Mouse (Mus musculus) cerebellum, adult 2 months (tissue): ENCODE data around the gene Adcy3. TPM values are rescaled to one million over a fixed set of nuclear protein-coding genes. Genes with fewer than 3 reads are reported as not detected.

Source experiments
- DNase-seq, 2 experiments: peaks; one replicate each; pipeline ENCODE4 v3.0.0; 2021
- H3K27ac ChIP-seq: fragments of 200-500 bp; 2 replicates; pipeline ENCODE4 v1.5.1; 2012; ENCODE audit warnings: low read length, control low read depth, inconsistent platforms; ENCODE audit not compliant: insufficient read depth
- H3K27me3 ChIP-seq: fragments of 200-500 bp; 2 replicates; pipeline ENCODE4 v1.6.1; 2012; ENCODE audit warnings: inconsistent platforms, mild to moderate bottlenecking, low read length, moderate library complexity; ENCODE audit not compliant: control insufficient read depth, insufficient read depth
- H3K4me1 ChIP-seq: fragments of 200-500 bp; 2 replicates; pipeline ENCODE4 v1.6.1; 2011; ENCODE audit warnings: low read length; ENCODE audit not compliant: control insufficient read depth, insufficient read depth
- H3K4me3 ChIP-seq: fragments of 200-500 bp; replicated peaks from 2 replicates; pipeline ENCODE3; 2011; ENCODE audit warnings: mild to moderate bottlenecking, low read depth, low read length, control low read depth; ENCODE audit not compliant: insufficient read depth
- CTCF ChIP-seq: fragments of 200-500 bp; IDR thresholded peaks from 2 replicates; pipeline ENCODE4 v1.5.1; 2011; ENCODE audit warnings: low read depth, mild to moderate bottlenecking, control low read depth, low read length, moderate library complexity, borderline replicate concordance; ENCODE audit not compliant: insufficient read depth
- POLR2A ChIP-seq: fragments of 200-500 bp; IDR thresholded peaks from 2 replicates; pipeline ENCODE4 v1.6.1; 2011; ENCODE audit warnings: low read length, control low read depth, borderline replicate concordance; ENCODE audit not compliant: insufficient read depth
- WGBS: fragments of 180-500 bp; shearing (Covaris S2); methylation state at CpG from one replicate; pipeline ENCODE4 v1.1.7; 2018; 5-methylcytosine and 5-hydroxymethylcytosine counted together
- polyA plus RNA-seq: library from polyadenylated mRNA; depleted of rRNA; stranded (reverse); fragments of >200 nt; gene quantifications from 2 replicates; pipeline ENCODE4 v1.2.3, GENCODE M21; 2012

Gene Adcy3
- polyA plus RNA-seq, 1 experiment: 24.5 TPM

GRCm38 (mm10) chr12:4201454-4202200 lies 68.7 kb downstream of the Adcy3 start:
- Histone ChIP-seq H3K27me3 (no peaks in the 10 kb centered on the region), H3K27ac (no peak overlapping the region), H3K4me3 (no peak overlapping the region), H3K4me1 (no peaks in the 10 kb centered on the region)
- TF ChIP-seq CTCF (no peak), POLR2A (no peak)
- 51% methylated on average over 13 of the region's 13 CpGs for WGBS
- peak; percentile 31 to 53 for DNase-seq

DNA sequence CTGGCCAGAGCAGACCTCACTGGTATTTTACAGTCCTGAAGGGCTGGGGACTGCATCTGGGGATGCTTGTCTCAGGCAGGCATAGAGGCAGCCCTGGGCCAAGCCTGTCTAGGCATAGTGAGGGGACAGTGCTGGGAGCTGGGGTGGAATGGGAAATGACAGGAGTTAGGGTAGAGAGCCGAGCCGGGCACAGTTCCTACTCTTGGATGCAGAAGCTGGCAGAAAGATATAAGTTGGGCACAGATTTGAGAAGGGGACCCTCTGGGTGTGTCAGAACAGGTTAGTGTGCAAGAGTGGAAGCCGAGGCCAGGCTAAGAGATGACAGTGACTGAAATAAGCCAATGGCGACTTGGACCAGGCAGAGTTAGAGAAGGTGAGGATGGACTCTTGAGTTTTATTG lies 69.3 kb downstream of the Adcy3 start:
- peak in 1 of 2 experiments; percentile 13 for DNase-seq
- TF ChIP-seq CTCF (no peak), POLR2A (no peak)
- WGBS: 64% methylated on average over 4 of the region's 4 CpGs

DNA sequence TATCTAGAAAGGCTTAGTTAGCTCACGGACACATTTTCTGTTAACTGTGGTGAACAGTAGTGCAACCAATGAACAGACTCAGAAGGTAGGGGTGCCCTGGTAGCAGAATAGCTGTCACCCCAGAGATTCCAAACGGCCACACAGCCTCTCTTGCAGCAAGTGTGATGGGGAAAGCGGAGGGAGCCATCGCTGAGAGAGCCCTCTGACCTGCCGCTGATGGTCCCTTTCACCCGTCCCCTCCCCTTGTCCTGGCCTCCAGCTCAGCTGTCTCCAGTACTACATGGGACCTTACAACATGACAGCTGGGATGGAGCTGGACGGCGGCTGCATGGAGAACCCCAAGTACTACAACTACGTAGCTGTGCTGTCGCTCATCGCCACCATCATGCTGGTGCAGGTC lies 73.2 kb downstream of the Adcy3 start:
- TF ChIP-seq POLR2A (no peak), CTCF (no peak)
- H3K4me1 ChIP-seq: no peaks in the 10 kb centered on the region
- H3K27ac ChIP-seq: no peak overlapping the region
- no peaks in the 10 kb centered on the region for H3K27me3 ChIP-seq
- WGBS: 91% methylated on average over 11 of the region's 11 CpGs
- no peak for DNase-seq
- no peak overlapping the region for H3K4me3 ChIP-seq

More for the DNA sequence above, 69.3 kb downstream of the Adcy3 start:
- H3K27ac ChIP-seq: no peak overlapping the region
- no peaks in the 10 kb centered on the region for H3K4me1 ChIP-seq
- H3K27me3 ChIP-seq: no peaks in the 10 kb centered on the region
- no peak overlapping the region for H3K4me3 ChIP-seq

DNA sequence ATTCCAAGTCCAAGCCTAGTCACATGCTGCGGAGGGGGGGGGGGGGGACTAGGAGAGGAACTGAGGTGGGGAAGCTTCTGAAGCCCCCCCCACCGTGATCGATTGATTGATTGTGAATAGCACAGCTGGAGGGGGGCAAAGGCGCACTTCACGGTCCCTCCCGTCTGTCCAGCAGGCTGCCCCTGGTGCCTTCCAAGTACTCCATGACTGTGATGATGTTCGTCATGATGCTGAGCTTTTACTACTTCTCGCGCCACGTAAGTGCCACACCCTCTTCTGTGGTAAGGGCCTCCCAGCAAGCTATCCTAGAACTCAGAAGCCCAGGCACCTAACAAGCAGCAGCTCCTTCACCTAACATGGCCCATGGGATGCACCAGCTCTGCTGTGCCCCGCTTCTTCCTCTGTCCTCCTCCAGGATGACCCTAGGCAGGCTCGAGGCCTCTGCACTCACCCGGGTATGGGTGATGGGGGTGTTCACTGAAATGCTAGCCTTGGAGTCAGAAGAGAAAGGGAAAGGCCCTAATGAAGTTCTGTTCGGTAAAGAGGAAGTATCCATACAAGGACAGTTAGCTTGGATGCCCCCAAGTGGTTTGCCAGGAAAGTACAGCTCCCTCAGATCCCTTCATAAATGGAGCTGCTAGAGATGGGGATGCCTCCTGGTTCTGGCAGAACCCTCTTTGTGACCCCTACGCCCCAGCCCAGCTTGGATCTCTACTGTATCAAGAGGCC lies 75.7 kb downstream of the Adcy3 start:
- Histone ChIP-seq H3K27me3 (no peaks in the 10 kb centered on the region), H3K4me1 (no peaks in the 10 kb centered on the region), H3K4me3 (no peak overlapping the region), H3K27ac (no peak overlapping the region)
- 70% methylated on average over 15 of the region's 15 CpGs for WGBS
- TF ChIP-seq POLR2A (no peak), CTCF (peak; percentile 59; the same call in 1 of the 2 replicates)
- DNase-seq: peak; percentile 55 to 65

DNA sequence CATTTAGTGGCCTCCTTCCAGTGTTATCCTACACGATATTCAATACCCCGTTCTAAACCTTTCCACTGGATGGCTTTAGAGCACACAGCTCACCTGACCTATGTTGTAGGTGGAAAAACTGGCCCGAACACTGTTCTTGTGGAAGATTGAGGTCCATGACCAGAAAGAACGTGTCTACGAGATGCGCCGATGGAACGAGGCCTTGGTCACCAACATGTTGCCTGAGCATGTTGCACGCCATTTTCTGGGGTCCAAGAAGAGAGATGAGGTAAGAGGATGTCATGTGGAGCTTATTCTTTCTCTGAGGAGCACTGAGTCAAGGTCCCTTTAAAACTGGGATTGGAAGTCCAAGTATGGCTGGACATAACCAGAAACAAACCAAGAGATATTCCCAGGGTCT lies 76.3 kb downstream of the Adcy3 start:
- no peak overlapping the region for H3K4me3 ChIP-seq
- WGBS: 96% methylated on average over 9 of the region's 9 CpGs
- DNase-seq: no peak
- H3K27ac ChIP-seq: no peak overlapping the region
- no peak for TF ChIP-seq CTCF
- no peak for TF ChIP-seq POLR2A
- no peaks in the 10 kb centered on the region for H3K4me1 ChIP-seq
- no peaks in the 10 kb centered on the region for H3K27me3 ChIP-seq

GRCm38 (mm10) chr12:4211174-4211573 lies 78.3 kb downstream of the Adcy3 start:
- Histone ChIP-seq H3K27me3 (no peaks in the 10 kb centered on the region), H3K4me1 (no peaks in the 10 kb centered on the region), H3K27ac (no peak overlapping the region), H3K4me3 (no peak overlapping the region)
- WGBS: 86% methylated on average over 9 of the region's 9 CpGs
- TF ChIP-seq POLR2A: no peak
- TF ChIP-seq CTCF: no peak
- DNase-seq: no peak

GRCm38 (mm10) chr12:4212908-4213307 lies 80.0 kb downstream of the Adcy3 start:
- no peaks in the 10 kb centered on the region for H3K4me1 ChIP-seq
- H3K27ac ChIP-seq: no peak overlapping the region
- WGBS: 61% methylated on average over 8 of the region's 8 CpGs
- H3K4me3 ChIP-seq: no peak overlapping the region
- TF ChIP-seq CTCF (no peak), POLR2A (no peak)
- DNase-seq: no peak
- H3K27me3 ChIP-seq: no peaks in the 10 kb centered on the region

- Histone ChIP-seq H3K27me3 (no peaks in the 10 kb centered on the region), H3K27ac (no peak overlapping the region), H3K4me1 (peaks cover 4% of the 10 kb centered on the region; the same call in 1 of the 2 replicates), H3K4me3 (no peak overlapping the region)
- no peak for TF ChIP-seq POLR2A
- WGBS: 92% methylated on average over 7 of the region's 7 CpGs
- DNase-seq: no peak
These were observed 97.3 kb downstream of the Adcy3 start for GRCm38 (mm10) chr12:4230156-4230555.
